Mouse (Mus musculus): ENCODE results near the gene Zbtb41. TPM values are rescaled to one million over a fixed set of nuclear protein-coding genes. Genes with fewer than 3 reads are reported as not detected.
"Not testable (repeated sequence)": the region's sequence is repeated elsewhere in the genome, so short reads cannot be mapped to it uniquely, and the experiment has no call there.

The Zbtb41 gene
- total RNA-seq (2021) = 10 to 100 TPM; 31.0 to 38.6 TPM
- long read RNA-seq, experiment 1, partial matches to known transcripts = 1 of 2 reads
- long read RNA-seq, experiment 1, other reads (novel, unspliced or antisense) = 1 of 2 reads
- long read RNA-seq, experiment 2, full-length matches to known transcripts = 1 of 7 reads
- long read RNA-seq, experiment 2, partial matches to known transcripts = 1 of 7 reads
- long read RNA-seq, experiment 2, other reads (novel, unspliced or antisense) = 5 of 7 reads

GRCm38 (mm10) chr1:139421875-139422791, at the start of gene Zbtb41:
Gene Zbtb41 (plus strand): TSS chr1:139422288.
- peak; percentile 76 to 82 for DNase-seq (ENCODE audit: low spot score in 2 of 2)

- no peak for DNase-seq (ENCODE audit: low spot score in 2 of 2)
Measured at GRCm38 (mm10) chr1:139375900-139376299, 46.2 kb upstream of the Zbtb41 start.

DNA sequence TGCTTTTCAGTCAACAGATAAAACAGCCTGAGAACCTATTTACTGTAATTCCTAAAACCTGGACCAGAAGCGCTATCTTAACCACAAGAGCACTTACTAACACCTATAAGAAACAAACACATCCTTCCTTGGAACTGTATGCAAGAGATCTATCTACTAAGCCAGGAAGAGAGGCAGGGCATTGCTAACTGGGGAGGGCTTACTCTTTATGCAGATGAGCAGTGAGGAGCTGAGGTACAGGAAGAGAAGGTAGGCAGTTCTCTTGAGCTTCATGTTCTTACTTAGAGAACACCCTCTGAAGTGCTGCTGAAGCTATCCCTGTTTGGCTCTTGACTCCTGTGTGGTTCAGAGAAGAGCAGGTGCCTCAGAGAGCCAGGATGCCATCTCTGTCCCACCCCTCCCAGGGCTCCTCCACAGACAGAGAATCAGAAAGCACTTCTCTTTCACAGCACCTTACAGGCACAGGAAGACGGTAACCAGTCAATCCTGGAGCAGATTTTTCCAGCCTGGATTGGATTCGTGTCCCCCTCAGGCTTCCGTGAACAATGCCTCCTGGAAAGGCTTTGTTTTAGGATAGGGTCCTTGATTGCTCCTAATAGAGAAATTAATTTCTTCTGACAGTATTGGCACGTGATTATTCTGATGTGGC, 45.3 kb upstream of the Zbtb41 start, which contains the start of gene Crb1:
Gene Crb1 (minus strand): TSS at position 463 of the 649 bp plus-strand sequence.
- DNase-seq (ENCODE audit: low spot score in 2 of 2) = no peak

DNA sequence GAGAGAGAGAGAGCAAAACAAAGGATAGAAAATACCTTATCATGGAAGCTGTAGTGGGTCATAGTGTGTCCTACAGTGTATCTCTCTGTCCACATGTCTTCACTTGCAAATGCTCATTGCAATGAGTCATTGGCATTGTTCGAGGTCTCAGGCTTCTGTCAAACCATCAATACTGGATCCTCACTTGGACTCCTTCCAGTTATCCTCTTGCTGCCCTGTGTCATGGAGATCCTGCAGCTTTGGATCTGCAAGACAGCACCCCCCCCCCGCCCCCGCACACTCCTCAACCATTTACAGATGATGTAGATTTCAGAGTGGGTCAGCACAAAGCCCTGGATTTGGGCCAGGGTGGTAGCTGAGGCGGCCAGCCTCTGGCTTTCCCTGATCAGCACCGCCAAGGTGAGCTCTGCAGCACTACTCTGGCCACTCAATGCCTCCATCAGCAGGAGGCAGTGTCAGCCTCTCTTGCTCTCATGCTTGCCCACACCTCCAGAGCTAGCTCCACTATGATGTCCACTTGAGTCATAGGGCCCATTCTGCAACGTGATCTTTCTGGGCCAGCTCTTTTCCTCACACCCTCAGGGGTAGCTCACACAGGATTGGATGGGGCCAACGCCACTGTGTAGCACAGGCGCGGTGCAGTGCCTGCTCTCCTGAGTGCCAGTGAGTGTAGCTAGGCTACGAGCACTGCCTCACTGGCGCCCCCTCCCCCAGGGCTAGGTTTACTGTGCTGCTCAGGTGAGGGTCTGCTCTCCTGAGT, 43.0 kb upstream of the Zbtb41 start:
- no peak for DNase-seq (ENCODE audit: low spot score in 2 of 2)

GRCm38 (mm10) chr1:139379621-139379984, 42.5 kb upstream of the Zbtb41 start:
- DNase-seq (ENCODE audit: low spot score in 2 of 2) = no peak

GRCm38 (mm10) chr1:139391747-139392146, 30.3 kb upstream of the Zbtb41 start:
- DNase-seq (ENCODE audit: low spot score in 2 of 2) = no peak

- DNase-seq (ENCODE audit: low spot score in 2 of 2) = no peak
Measured at GRCm38 (mm10) chr1:139396589-139396988, 25.5 kb upstream of the Zbtb41 start.

GRCm38 (mm10) chr1:139405766-139406165, 16.3 kb upstream of the Zbtb41 start:
- DNase-seq (ENCODE audit: low spot score in 2 of 2) = no peak

DNA sequence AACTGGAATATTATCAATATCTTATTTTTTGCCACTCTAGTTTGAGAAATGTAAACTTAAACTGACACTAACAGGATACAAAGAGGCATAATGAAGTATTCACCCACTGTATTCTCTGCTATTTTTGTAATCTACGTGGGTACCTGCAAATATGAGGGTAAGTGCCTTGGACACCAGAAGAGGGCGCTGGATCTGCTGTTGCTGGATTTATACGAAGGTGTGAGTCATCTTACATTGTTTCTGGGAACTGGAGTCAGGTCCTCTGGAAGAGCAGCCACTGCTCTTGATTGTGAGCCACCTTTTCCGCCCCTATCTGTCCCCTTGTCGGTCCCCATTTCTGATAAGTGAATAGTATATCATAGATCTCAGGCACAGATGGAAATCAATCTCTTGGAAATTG, 14.4 kb upstream of the Zbtb41 start:
- DNase-seq (ENCODE audit: low spot score in 2 of 2) = no peak

- not testable (repeated sequence) for DNase-seq (ENCODE audit: low spot score in 2 of 2)
Measured at GRCm38 (mm10) chr1:139412365-139412764, 9.7 kb upstream of the Zbtb41 start.

GRCm38 (mm10) chr1:139413465-139413864, 8.6 kb upstream of the Zbtb41 start:
- DNase-seq (ENCODE audit: low spot score in 2 of 2) = no peak

- no peak for DNase-seq (ENCODE audit: low spot score in 2 of 2)
Measured at GRCm38 (mm10) chr1:139421521-139421874, 590 bp upstream of the Zbtb41 start.

DNA sequence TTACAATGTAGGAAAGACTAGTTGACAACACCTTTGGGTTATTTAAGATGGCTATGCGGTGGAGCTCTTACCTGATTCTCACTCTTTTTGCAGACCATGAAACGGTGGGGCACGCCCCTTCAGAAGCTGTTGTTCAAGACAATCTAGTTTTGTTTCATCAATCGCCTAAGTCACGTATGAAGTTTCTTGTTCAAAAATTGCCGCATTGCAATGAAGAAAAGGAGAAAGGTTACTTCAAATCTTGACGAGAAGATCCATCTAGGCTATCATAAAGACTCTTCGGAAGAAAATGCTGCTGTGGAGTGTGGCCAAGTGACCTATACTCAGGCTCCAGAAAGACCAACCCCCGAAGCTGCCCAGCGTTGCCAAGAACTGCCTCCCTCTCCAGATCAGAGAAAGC, 853 bp downstream of the Zbtb41 start:
- DNase-seq (ENCODE audit: low spot score in 2 of 2) = no peak

DNA sequence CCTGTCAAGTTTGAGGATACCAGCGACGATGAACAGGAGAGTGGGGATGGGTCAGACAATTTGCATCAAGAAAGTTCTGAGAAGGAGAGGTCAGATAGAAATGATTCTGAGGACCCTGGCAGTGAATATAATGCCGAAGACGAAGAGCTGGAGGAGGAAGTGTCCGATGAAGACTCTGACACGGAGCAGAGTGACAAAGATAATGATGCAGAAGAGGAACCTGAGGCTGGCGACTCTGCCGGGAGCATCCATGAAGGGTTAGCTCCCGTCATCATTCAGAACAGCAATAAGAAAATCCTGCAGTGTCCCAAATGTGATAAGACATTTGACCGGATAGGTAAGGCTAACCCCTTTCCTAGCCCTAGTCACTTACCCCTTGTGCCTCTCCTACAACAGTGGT, 1.8 kb downstream of the Zbtb41 start:
- DNase-seq (ENCODE audit: low spot score in 2 of 2) = no peak

- DNase-seq (ENCODE audit: low spot score in 2 of 2) = no peak
Measured at GRCm38 (mm10) chr1:139425006-139425405, 2.9 kb downstream of the Zbtb41 start.

- DNase-seq (ENCODE audit: low spot score in 2 of 2) = no peak
Measured at GRCm38 (mm10) chr1:139438373-139438772, 16.3 kb downstream of the Zbtb41 start.

DNA sequence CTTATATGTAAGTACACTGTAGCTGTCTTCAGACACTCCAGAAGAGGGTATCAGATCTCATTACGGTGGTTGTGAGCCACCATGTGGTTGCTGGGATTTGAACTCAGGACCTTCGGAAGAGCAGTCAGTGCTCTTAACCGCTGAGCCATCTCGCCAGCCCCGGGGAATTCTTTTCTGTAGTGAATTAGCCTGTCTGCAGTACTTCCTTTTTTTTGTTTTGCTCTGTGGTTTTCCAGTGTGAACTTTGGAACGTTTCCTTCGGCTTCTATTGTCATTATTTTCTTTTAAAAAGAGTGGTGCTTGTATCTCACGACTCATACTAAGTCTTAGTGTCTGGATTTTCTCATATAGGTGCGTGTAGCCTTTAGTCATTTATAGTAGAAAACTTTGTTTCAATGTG, 21.0 kb downstream of the Zbtb41 start:
- DNase-seq (ENCODE audit: low spot score in 2 of 2) = not testable (repeated sequence)

- DNase-seq (ENCODE audit: low spot score in 2 of 2) = peak; percentile 58 to 74
Measured at GRCm38 (mm10) chr1:139454340-139455225, 32.5 kb downstream of the Zbtb41 start, which contains the start of gene Aspm. Gene Aspm (plus strand): TSS chr1:139454772.

DNA sequence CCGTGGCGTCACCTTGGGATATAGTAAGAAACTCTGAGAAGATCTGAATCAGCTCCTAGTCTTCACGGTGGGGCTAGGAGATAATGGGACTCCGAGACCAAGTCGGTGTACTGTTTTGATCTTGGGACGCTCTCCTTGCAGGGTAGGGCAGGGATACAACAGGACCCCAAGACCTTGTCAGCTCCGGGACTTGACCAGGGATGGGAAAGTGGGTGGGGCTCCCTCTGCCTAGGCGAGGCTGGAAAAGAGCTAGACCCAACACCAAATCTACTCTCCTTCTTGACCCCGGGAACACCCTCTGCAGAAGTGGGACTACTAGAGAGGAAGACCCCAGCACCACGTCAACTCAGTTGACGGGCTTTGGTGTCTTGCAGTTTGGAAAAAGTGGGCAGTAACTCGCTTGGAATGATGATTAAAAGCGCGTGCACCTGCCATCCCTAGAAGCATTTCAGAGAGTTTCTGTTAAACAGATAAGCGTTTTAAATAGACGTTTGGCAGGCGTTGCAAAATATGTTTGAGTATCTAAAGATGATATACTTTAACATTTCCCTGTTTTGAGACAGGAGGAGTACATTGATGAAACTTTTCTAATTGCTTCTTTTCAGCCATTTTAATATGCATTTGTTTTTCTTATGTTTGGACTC, 33.3 kb downstream of the Zbtb41 start:
- no peak for DNase-seq (ENCODE audit: low spot score in 2 of 2)

- DNase-seq (ENCODE audit: low spot score in 2 of 2) = no peak
Measured at GRCm38 (mm10) chr1:139460807-139461206, 38.7 kb downstream of the Zbtb41 start.

All from adrenal gland, postnatal 4 days (tissue).